Mouse (Mus musculus) kidney, adult 8-10 months (tissue): Measurements from ENCODE around the gene Ccl4.

Experiments
- DNase-seq, 2 experiments: peaks; one replicate each; pipeline ENCODE4 v3.0.0; 2022

The Ccl4 gene

GRCm38 (mm10) chr11:83662204-83662603 is at the start of gene Ccl4:
Gene Ccl4 (plus strand): TSS chr11:83662584.
- DNase-seq: no peak

GRCm38 (mm10) chr11:83616586-83616985 is 45.8 kb upstream of the Ccl4 start:
- no peak for DNase-seq

GRCm38 (mm10) chr11:83618238-83618637 is 44.1 kb upstream of the Ccl4 start:
- DNase-seq: no peak

GRCm38 (mm10) chr11:83619037-83619436 is 43.3 kb upstream of the Ccl4 start:
- no peak for DNase-seq

- no peak for DNase-seq
These were observed 38.8 kb upstream of the Ccl4 start for GRCm38 (mm10) chr11:83623586-83623985.

GRCm38 (mm10) chr11:83628808-83629207 is 33.6 kb upstream of the Ccl4 start:
- no peak for DNase-seq

GRCm38 (mm10) chr11:83630630-83631029 is 31.8 kb upstream of the Ccl4 start:
- DNase-seq: peak in 1 of 2 experiments; percentile 15

GRCm38 (mm10) chr11:83631065-83631464 is 31.3 kb upstream of the Ccl4 start:
- DNase-seq: no peak

- peak in 1 of 2 experiments; percentile 31 for DNase-seq
These were observed 29.6 kb upstream of the Ccl4 start for GRCm38 (mm10) chr11:83632744-83633143.

GRCm38 (mm10) chr11:83634425-83634824 is 28.0 kb upstream of the Ccl4 start:
- DNase-seq: no peak

GRCm38 (mm10) chr11:83634898-83635297 is 27.5 kb upstream of the Ccl4 start:
- DNase-seq: no peak

- DNase-seq: no peak
These were observed 25.6 kb upstream of the Ccl4 start for GRCm38 (mm10) chr11:83636742-83637235.

- DNase-seq: no peak
These were observed 23.4 kb upstream of the Ccl4 start for GRCm38 (mm10) chr11:83638934-83639333.

GRCm38 (mm10) chr11:83639533-83639932 is 22.9 kb upstream of the Ccl4 start:
- no peak for DNase-seq

GRCm38 (mm10) chr11:83640141-83640540 is 22.2 kb upstream of the Ccl4 start:
- no peak for DNase-seq

GRCm38 (mm10) chr11:83641216-83641615 is 21.2 kb upstream of the Ccl4 start:
- no peak for DNase-seq

- no peak for DNase-seq
These were observed 16.9 kb upstream of the Ccl4 start, which contains the start of gene Rpl9-ps1 for GRCm38 (mm10) chr11:83645521-83645920. Gene Rpl9-ps1 (minus strand): TSS chr11:83645621.

GRCm38 (mm10) chr11:83646356-83647149 is 15.8 kb upstream of the Ccl4 start:
- no peak for DNase-seq

- no peak for DNase-seq
These were observed 13.0 kb upstream of the Ccl4 start, which contains the start of gene Ccl3 for GRCm38 (mm10) chr11:83649305-83649841. Gene Ccl3 (minus strand): TSS chr11:83649355.

GRCm38 (mm10) chr11:83654606-83655005 is 7.8 kb upstream of the Ccl4 start:
- DNase-seq: no peak

- no peak for DNase-seq
These were observed 4.9 kb upstream of the Ccl4 start for GRCm38 (mm10) chr11:83657508-83657907.

- no peak for DNase-seq
These were observed 3.6 kb upstream of the Ccl4 start for GRCm38 (mm10) chr11:83658797-83659196.

- no peak for DNase-seq
These were observed 1.1 kb downstream of the Ccl4 start for GRCm38 (mm10) chr11:83663532-83663931.

GRCm38 (mm10) chr11:83671743-83672142 is 9.4 kb downstream of the Ccl4 start:
- DNase-seq: no peak
